Mouse (Mus musculus) forebrain, embryonic 13.5 days (tissue): ENCODE results near the gene Ctdspl2. TPM values are rescaled to one million over a fixed set of nuclear protein-coding genes. Genes with fewer than 3 reads are reported as not detected.

Experiments used
- microRNA-seq: library from miRNA; unstranded; fragments of <30 nt; microRNA quantifications from one replicate; pipeline ENCODE4, GENCODE M21; 2016
- polyA plus RNA-seq: library from polyadenylated mRNA; unstranded; fragments of >200 nt; fragmentation: Nextera tagmentation; extraction: Ambion mirVana; gene quantifications from 2 replicates; pipeline ENCODE4 v1.2.1, GENCODE M21; 2015

Ctdspl2 gene
- polyA plus RNA-seq, 1 experiment from 2014 or later = 55.7 TPM

Small RNA genes within 50 kb of the gene (microRNA-seq; reads per million reads assigned to microRNA genes)
- not detected for gene Gm47314

Other genes with a start within 250 kb of the Ctdspl2 start
- gene Frmd5, start 148.9 kb upstream of the Ctdspl2 start, polyA plus RNA-seq = 28.3 and 29.6 TPM in 2 replicates
- gene Casc4, start 89.0 kb upstream of the Ctdspl2 start, polyA plus RNA-seq = 25.9 and 27.6 TPM in 2 replicates
- 0.77 and 0.79 TPM in 2 replicates for gene Mageb3, start 91 bp downstream of the Ctdspl2 start, polyA plus RNA-seq
- gene Eif3j1, start 72.5 kb downstream of the Ctdspl2 start, polyA plus RNA-seq = 12.4 and 12.5 TPM in 2 replicates
- 8.5 and 10.5 TPM in 2 replicates for gene Spg11, start 162.4 kb downstream of the Ctdspl2 start, polyA plus RNA-seq
- 65.6 and 70.8 TPM in 2 replicates for gene B2m, start 191.7 kb downstream of the Ctdspl2 start, polyA plus RNA-seq
- not detected in 2 replicates for gene Trim69, start 204.7 kb downstream of the Ctdspl2 start, polyA plus RNA-seq
- gene Patl2, start 230.2 kb downstream of the Ctdspl2 start, polyA plus RNA-seq = not detected in 2 replicates
- not detected in 2 replicates for gene Terb2, start 230.3 kb downstream of the Ctdspl2 start, polyA plus RNA-seq